Mouse (Mus musculus): ENCODE data around the gene Mroh8. TPM values are rescaled to one million over a fixed set of nuclear protein-coding genes. Genes with fewer than 3 reads are reported as not detected.

The Mroh8 gene
- polyA plus RNA-seq, 1 experiment from 2014 or later = 0.84 TPM

DNA sequence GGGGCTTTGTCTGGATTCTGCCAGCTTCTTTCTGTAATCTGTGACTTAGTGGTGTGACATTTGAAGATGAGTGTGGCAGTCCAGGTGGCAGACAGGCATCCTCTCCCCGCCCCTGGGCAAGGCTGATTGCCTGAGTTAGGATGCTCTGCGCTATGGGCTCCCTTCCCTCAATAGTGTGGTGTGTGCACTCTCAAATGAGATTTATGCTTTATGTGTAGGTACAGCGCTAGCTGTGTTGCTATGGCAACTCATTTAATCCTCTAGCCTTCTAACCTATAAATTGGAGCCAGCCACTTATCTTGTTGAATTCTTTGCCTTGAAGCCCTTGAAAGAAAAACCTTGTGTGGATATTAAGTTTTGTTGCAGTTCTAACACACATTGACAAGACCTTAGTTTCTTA, 34.4 kb upstream of the Mroh8 start:
- no peak overlapping the region for H3K9ac ChIP-seq (replicated peaks)
- 0 out of 2 replicates have a peak, but pooled peaks cover 3% of the 10 kb centered on the region for H3K4me1 ChIP-seq (replicated peaks)
- H3K27me3 ChIP-seq = no peaks in the 10 kb centered on the region
- H3K27ac ChIP-seq = no peak overlapping the region
- 87% methylated on average over 3 of the region's 3 CpGs for WGBS
- ATAC-seq (ENCODE audit: insufficient number of reproducible peaks, insufficient read depth, low FRiP score, low TSS enrichment, low read depth) = no peak
- H3K36me3 ChIP-seq = peaks cover 99% of the 10 kb centered on the region
- no peaks in the 10 kb centered on the region for H3K9me3 ChIP-seq
- no peak overlapping the region for H3K4me3 ChIP-seq (replicated peaks)
- no peak overlapping the region for H3K4me2 ChIP-seq

DNA sequence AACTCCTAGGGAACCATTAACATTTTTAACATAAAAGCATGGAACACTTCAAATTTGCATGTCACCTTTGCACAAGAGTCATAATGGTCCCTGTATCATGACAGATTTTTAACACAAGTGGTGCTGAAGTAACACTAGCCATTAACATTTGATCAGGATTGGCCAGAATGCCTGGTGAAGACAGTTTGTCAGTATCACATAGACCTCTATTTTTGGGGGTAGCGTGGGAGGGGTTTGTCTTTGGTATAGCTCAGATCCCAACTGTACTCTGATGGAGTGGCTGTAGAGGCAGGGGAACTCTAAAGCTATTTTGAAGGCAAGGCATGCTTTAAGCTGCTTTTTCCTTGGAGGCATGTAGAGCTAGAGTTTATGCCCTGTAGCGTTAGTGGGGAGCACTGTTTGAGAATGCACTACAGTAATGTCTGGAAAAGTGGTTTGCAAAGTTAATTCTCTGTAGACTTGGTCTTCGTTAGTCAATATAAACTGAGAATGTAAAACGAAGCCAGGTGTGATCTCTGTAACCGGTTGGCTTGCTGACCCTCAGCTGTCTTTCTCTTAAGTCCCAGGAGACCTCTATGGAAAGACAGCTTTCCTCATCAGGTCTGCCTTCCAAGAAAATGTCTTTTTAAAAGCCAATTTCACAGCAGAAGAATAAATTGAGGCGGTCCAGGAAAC, 31.8 kb upstream of the Mroh8 start:
- Histone ChIP-seq H3K27ac (0 out of 2 replicates have a peak overlapping the region, but pooled peaks have one; percentile 42), H3K9me3 (no peaks in the 10 kb centered on the region), H3K9ac (replicated peaks) (no peak overlapping the region), H3K4me3 (replicated peaks) (no peak overlapping the region), H3K4me1 (replicated peaks) (peaks cover 12% of the 10 kb centered on the region; the same call in 1 of the 2 replicates), H3K27me3 (no peaks in the 10 kb centered on the region), H3K36me3 (peaks cover 99% of the 10 kb centered on the region), H3K4me2 (no peak overlapping the region)
- ATAC-seq (ENCODE audit: insufficient number of reproducible peaks, insufficient read depth, low FRiP score, low TSS enrichment, low read depth) = no peak
- 85% methylated on average over 6 of the region's 6 CpGs for WGBS

DNA sequence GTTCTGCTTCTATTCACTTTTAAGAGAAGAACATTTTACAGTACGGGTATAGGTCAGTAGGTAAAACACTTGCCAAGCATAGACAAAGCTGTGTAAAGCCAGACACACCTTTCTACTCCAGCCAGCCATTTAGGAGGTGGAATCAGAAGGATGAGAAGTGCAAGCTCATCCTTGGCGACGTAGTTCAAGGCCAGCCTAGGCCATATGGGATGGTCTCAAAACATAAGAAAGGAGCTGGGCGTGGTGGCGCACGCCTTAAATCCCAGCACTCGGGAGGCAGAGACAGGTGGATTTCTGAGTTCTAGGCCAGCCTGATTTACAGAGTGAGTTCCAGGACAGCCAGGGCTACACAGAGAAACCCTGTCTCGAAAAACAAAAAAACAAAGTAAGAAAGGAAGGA, 30.3 kb upstream of the Mroh8 start:
- H3K27ac ChIP-seq = no peak overlapping the region
- H3K4me1 ChIP-seq (replicated peaks) = peaks cover 18% of the 10 kb centered on the region
- no peak overlapping the region for H3K4me2 ChIP-seq
- no peak overlapping the region for H3K4me3 ChIP-seq (replicated peaks)
- no peak for ATAC-seq (ENCODE audit: insufficient number of reproducible peaks, insufficient read depth, low FRiP score, low TSS enrichment, low read depth)
- no peaks in the 10 kb centered on the region for H3K9me3 ChIP-seq
- no peak overlapping the region for H3K9ac ChIP-seq (replicated peaks)
- no peaks in the 10 kb centered on the region for H3K27me3 ChIP-seq
- H3K36me3 ChIP-seq = peaks cover 96% of the 10 kb centered on the region
- 96% methylated on average over 8 of the region's 8 CpGs for WGBS

DNA sequence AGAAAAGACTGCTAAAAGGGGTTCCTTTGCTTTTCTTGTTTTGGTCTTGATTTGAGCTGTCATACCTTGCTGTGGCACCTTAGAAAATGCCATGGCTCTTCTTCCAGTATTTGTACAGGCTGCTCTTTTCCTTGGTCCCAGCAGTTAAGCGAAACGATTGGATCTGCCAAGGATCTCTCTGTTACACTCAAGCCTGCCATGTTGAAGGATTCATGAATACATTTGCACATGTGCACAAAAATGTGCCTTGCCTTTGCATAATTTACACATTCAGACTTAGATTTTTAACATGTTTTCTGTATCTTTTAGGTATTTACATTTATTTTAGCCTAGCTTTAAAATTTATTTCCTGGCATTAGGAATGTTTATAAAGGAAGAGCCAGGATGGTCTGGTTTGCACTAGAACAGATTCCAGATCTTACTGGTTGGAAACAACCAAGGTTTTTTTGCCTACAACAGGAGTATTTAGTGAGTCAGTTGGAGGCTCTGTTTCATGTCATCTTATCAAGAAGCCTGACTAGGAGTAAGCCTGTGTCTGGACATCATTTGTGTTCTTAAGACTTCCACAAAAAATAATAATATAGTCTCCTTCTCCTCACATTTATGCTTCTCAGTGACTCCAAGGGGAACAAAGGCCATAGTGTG, 29.0 kb upstream of the Mroh8 start:
- no peak for ATAC-seq (ENCODE audit: insufficient number of reproducible peaks, insufficient read depth, low FRiP score, low TSS enrichment, low read depth)
- H3K27ac ChIP-seq = no peak overlapping the region
- no peak overlapping the region for H3K4me2 ChIP-seq
- H3K9ac ChIP-seq (replicated peaks) = no peak overlapping the region
- no peaks in the 10 kb centered on the region for H3K9me3 ChIP-seq
- H3K4me1 ChIP-seq (replicated peaks) = peaks cover 18% of the 10 kb centered on the region
- no peaks in the 10 kb centered on the region for H3K27me3 ChIP-seq
- 95% methylated on average over 2 of the region's 2 CpGs for WGBS
- H3K4me3 ChIP-seq (replicated peaks) = no peak overlapping the region
- H3K36me3 ChIP-seq = peaks cover 96% of the 10 kb centered on the region

DNA sequence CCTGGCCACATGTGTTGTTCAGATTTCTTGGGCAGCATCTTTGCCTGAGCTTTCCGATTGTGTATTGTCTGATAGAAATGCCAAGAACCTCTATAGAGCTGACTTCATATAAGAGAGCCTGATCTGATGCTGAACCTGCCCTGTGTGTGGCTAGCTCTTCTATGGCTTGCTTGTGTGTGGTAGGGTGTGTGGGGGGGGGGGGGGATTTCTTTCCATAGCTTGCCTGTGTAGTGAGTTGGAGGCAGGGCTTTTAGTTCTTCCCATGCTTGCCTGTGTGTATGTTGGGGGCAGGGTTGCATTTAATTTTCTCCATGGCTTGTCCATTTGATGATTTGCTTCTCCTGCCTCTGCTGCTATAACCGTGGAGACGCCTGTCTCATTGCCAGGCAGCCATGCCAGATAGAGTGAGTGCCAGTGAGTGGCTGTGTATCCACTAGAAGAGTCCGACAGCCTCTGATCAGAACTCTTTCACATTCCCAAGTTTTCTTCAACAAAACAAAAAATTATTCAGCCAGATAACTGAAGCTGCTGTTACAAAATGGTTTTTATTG, 28.4 kb upstream of the Mroh8 start:
- peak overlapping the region; percentile 72; the same call in 1 of the 2 replicates for H3K27ac ChIP-seq
- H3K4me2 ChIP-seq = no peak overlapping the region
- no peak for ATAC-seq (ENCODE audit: insufficient number of reproducible peaks, insufficient read depth, low FRiP score, low TSS enrichment, low read depth)
- H3K9ac ChIP-seq (replicated peaks) = no peak overlapping the region
- WGBS = 92% methylated on average over 4 of the region's 4 CpGs
- peaks cover 18% of the 10 kb centered on the region for H3K4me1 ChIP-seq (replicated peaks)
- no peak overlapping the region for H3K4me3 ChIP-seq (replicated peaks)
- no peaks in the 10 kb centered on the region for H3K9me3 ChIP-seq
- no peaks in the 10 kb centered on the region for H3K27me3 ChIP-seq
- H3K36me3 ChIP-seq = peaks cover 96% of the 10 kb centered on the region

DNA sequence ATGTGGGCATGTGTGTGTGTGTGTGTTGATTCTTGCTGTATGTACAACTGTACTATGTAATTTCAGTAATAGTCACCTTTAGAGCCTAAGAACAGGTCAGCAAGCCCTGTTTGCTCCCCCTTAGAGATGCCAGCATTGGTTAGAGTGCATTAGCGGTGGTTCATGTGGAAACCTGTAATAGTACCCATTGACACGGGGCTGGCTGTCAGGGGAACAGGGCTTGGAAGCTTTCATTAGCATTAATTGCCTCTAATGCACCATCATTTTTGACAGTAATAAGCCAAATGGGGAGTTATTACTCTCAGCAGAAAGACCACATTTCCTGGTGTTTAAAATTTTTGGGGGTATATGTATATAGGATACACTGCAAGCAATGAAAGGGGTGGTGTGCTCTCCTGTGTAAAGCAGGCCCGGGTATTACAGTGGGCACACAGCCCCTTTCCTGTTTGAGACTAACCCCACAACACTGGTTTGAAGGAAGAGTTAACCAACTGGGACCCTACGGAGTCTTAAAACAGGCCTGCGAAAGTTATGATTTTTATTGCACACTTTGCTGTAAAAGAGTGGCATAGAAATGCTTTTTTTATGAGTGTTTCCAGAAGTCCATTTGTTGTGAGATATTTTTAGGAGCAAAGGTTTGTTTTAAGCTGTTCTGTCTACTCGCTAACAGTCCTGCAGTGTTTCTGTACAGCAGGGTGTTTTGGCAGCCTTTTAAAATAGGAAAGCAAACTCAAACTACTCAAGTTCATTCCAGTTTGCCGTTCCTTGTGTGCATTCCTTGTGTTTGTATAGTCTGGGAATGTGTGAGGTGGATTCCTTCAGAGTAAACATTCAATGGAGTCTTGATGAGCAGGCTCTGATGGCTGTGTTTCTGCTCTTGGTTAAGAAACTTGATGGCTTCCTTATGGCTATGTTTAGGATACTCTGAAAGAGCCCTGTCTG, 27.0 kb upstream of the Mroh8 start:
- Histone ChIP-seq H3K27ac (peak overlapping the region; percentile 72), H3K36me3 (peaks cover 96% of the 10 kb centered on the region), H3K27me3 (no peaks in the 10 kb centered on the region), H3K4me2 (no peak overlapping the region), H3K9me3 (no peaks in the 10 kb centered on the region), H3K9ac (replicated peaks) (no peak overlapping the region), H3K4me1 (replicated peaks) (peaks cover 18% of the 10 kb centered on the region), H3K4me3 (replicated peaks) (no peak overlapping the region)
- WGBS = 65% methylated on average over 7 of the region's 7 CpGs
- peak; percentile 78; the same call in 1 of the 2 replicates for ATAC-seq (ENCODE audit: insufficient number of reproducible peaks, insufficient read depth, low FRiP score, low TSS enrichment, low read depth)

DNA sequence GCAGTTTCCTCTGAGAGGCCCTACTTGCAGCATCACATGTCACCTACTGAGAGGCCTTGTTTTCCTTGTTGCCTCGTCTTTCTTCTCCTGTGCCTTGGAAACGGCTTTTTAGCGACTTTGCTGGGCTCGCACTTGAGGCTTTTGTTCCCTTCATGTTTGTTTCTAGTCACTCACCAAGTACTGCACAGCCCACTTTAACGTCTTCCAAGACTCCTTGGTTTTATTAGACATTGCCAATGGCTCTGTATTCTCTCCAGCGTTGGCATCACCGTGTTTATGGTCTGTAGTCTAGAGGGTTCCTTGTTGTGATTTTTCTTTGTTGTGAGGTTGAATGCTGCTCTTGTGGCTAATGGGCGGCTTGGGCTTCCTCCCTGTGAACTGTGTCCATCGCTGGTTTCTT, 23.7 kb upstream of the Mroh8 start:
- WGBS = 79% methylated on average over 9 of the region's 9 CpGs
- ATAC-seq (ENCODE audit: insufficient number of reproducible peaks, insufficient read depth, low FRiP score, low TSS enrichment, low read depth) = no peak
- peaks cover 15% of the 10 kb centered on the region for H3K4me1 ChIP-seq (replicated peaks)
- H3K36me3 ChIP-seq = peaks cover 94% of the 10 kb centered on the region
- no peak overlapping the region for H3K9ac ChIP-seq (replicated peaks)
- H3K4me2 ChIP-seq = no peak overlapping the region
- H3K4me3 ChIP-seq (replicated peaks) = no peak overlapping the region
- H3K27ac ChIP-seq = no peak overlapping the region
- no peaks in the 10 kb centered on the region for H3K9me3 ChIP-seq
- no peaks in the 10 kb centered on the region for H3K27me3 ChIP-seq

DNA sequence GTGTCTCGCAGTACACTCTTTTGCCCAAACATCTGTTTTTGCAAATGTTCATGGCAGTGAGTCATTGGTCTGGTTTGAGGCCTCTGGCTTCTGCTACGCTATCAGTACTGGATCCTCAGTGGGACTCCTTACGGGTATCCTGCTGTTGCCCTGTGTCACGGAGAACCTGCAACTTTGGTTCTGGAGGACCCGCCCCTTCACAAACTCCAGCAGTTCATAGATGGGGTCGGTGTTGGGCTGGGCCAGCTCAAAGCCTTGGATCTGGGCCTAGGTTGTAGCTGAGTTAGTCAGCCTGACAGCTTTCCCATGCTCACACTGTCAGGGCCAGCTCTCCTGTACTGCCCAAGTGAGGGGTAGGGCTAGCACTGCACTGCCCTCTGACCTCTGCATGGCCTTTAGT, 20.7 kb upstream of the Mroh8 start:
- 93% methylated on average over 6 of the region's 6 CpGs for WGBS
- no peak overlapping the region for H3K4me2 ChIP-seq
- H3K9me3 ChIP-seq = no peaks in the 10 kb centered on the region
- peaks cover 97% of the 10 kb centered on the region for H3K36me3 ChIP-seq
- no peaks in the 10 kb centered on the region for H3K27me3 ChIP-seq
- no peak overlapping the region for H3K27ac ChIP-seq
- no peak overlapping the region for H3K9ac ChIP-seq (replicated peaks)
- H3K4me3 ChIP-seq (replicated peaks) = no peak overlapping the region
- ATAC-seq (ENCODE audit: insufficient number of reproducible peaks, insufficient read depth, low FRiP score, low TSS enrichment, low read depth) = no peak
- no peaks in the 10 kb centered on the region for H3K4me1 ChIP-seq (replicated peaks)

DNA sequence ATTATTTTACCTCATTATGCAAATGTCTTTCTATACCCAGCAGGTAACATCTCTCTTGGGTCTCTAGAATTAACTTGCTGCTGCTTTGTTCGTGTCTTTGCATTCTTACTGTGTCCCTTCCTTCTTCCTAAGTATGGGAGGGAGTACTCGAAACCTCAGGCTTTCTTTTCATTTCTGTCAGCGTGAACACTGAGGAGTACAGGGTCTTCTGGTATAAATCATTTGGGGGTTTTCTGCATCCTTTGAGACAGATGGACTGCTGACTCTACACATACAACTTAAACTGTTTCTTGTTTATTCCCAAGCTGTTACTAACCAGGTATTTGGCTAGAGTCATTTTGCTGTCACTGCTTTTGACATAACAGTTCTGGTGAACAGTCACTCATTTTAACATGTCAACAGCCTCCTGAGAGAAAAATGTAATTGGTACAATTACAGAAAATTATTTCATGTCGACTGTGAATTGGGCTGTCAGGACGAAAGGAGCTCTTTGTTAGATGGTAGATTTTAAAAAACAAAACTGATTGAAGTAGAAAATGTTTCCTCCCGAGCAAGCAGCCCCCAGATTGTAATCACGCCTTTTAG, 16.8 kb upstream of the Mroh8 start:
- H3K27me3 ChIP-seq = no peaks in the 10 kb centered on the region
- H3K27ac ChIP-seq = no peak overlapping the region
- no peaks in the 10 kb centered on the region for H3K9me3 ChIP-seq
- no peak for ATAC-seq (ENCODE audit: insufficient number of reproducible peaks, insufficient read depth, low FRiP score, low TSS enrichment, low read depth)
- peaks cover 95% of the 10 kb centered on the region for H3K36me3 ChIP-seq
- WGBS = 82% methylated on average over 7 of the region's 7 CpGs
- H3K4me1 ChIP-seq (replicated peaks) = no peaks in the 10 kb centered on the region
- no peak overlapping the region for H3K4me2 ChIP-seq
- H3K4me3 ChIP-seq (replicated peaks) = no peak overlapping the region
- H3K9ac ChIP-seq (replicated peaks) = no peak overlapping the region

DNA sequence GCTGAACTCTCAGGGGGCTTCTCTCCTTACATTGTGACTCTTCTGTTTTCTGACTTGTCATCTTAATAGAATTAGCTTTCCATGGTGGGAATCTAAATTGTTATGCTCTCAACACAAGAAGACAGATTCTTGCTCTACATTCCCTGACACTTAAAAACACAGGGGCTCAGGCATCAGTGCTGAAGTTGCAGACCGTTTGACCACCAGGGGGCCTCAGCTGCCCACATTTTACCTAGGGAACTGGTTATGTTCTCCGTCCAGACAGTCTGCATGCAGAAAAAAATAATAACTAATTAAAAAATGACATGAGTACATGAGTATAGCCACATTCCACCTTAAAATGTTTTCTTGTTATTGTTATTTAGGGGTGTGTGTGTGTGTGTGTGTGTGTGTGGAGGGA, 12.7 kb upstream of the Mroh8 start:
- no peak overlapping the region for H3K4me2 ChIP-seq
- no peaks in the 10 kb centered on the region for H3K4me1 ChIP-seq (replicated peaks)
- WGBS = 25% methylated on average over 2 of the region's 2 CpGs
- no peaks in the 10 kb centered on the region for H3K27me3 ChIP-seq
- no peak overlapping the region for H3K9ac ChIP-seq (replicated peaks)
- H3K9me3 ChIP-seq = no peaks in the 10 kb centered on the region
- peaks cover 94% of the 10 kb centered on the region for H3K36me3 ChIP-seq
- ATAC-seq (ENCODE audit: insufficient number of reproducible peaks, insufficient read depth, low FRiP score, low TSS enrichment, low read depth) = no peak
- no peak overlapping the region for H3K4me3 ChIP-seq (replicated peaks)
- H3K27ac ChIP-seq = no peak overlapping the region

DNA sequence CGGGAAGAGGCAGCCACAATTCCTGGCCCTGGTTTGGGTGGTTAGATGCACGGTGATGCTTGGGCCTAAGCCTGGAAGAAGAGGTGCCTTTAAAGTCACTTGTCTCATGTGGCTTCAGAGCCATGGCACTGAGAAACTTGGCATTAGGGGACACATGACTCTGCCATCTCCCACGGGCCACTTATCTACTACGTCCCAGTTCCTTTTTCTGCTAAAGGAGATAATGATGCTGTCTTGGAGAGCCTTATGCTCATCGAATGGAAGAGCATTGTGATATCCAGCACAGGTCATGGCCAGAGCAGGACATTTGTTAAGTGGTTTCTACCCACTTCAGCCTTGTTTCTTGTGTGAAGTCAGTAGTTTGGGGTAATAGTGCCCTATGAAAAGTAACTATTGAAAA, 9.6 kb upstream of the Mroh8 start:
- ATAC-seq (ENCODE audit: insufficient number of reproducible peaks, insufficient read depth, low FRiP score, low TSS enrichment, low read depth) = no peak
- H3K9ac ChIP-seq (replicated peaks) = no peak overlapping the region
- WGBS = 94% methylated on average over 5 of the region's 5 CpGs
- no peak overlapping the region for H3K4me3 ChIP-seq (replicated peaks)
- H3K4me2 ChIP-seq = no peak overlapping the region
- H3K36me3 ChIP-seq = peaks cover 96% of the 10 kb centered on the region
- H3K27me3 ChIP-seq = no peaks in the 10 kb centered on the region
- no peaks in the 10 kb centered on the region for H3K9me3 ChIP-seq
- no peaks in the 10 kb centered on the region for H3K4me1 ChIP-seq (replicated peaks)
- H3K27ac ChIP-seq = no peak overlapping the region

All from limb, embryonic 12.5 days (tissue).